Mouse (Mus musculus) G1E (cell line): Measurements from ENCODE around the gene Naif1.

Experiments
- CTCF ChIP-seq: IDR thresholded peaks from 2 replicates; pipeline ENCODE4 v1.5.1; 2012; ENCODE audit warnings: low read depth, low read length, inconsistent platforms, mixed read lengths
- TAL1 ChIP-seq: conservative IDR thresholded peaks from 2 replicates; pipeline ENCODE4 v1.6.1; 2012; ENCODE audit warnings: low read depth, low read length, inconsistent platforms, mixed read lengths

GRCm38 (mm10) chr2:32452441-32452971 is 2.2 kb downstream of the Naif1 start:
- TF ChIP-seq CTCF, result no peak
- no peak for TF ChIP-seq TAL1
